Mouse (Mus musculus): ENCODE measurements around the gene Ift172.

- TF ChIP-seq CTCF (IDR thresholded peaks at IDR 0.05; ENCODE audit: extremely low read depth, insufficient read length, insufficient replicate concordance, low read depth, low read length) (no peak), POLR2A (IDR thresholded peaks at IDR 0.05; ENCODE audit: low read depth, low read length) (peak; percentile 95)
These were observed 50.0 kb downstream of the Ift172 start, which contains the start of the genes Nrbp1 and Gm9970 for GRCm38 (mm10) chr5:31240637-31241521.
